Mouse (Mus musculus) cerebellum, adult 9-11 months (tissue): ENCODE results near the gene Bbs9.
"Not testable (repeated sequence)": the region's sequence is repeated elsewhere in the genome, so short reads cannot be mapped to it uniquely, and the experiment has no call there.

Experiments used
- DNase-seq: peaks from one replicate; pipeline ENCODE4 v3.0.0; 2022

Bbs9 gene

GRCm38 (mm10) chr9:22702065-22702611 lies 226.6 kb downstream of the Bbs9 start:
- no peak for DNase-seq

DNA sequence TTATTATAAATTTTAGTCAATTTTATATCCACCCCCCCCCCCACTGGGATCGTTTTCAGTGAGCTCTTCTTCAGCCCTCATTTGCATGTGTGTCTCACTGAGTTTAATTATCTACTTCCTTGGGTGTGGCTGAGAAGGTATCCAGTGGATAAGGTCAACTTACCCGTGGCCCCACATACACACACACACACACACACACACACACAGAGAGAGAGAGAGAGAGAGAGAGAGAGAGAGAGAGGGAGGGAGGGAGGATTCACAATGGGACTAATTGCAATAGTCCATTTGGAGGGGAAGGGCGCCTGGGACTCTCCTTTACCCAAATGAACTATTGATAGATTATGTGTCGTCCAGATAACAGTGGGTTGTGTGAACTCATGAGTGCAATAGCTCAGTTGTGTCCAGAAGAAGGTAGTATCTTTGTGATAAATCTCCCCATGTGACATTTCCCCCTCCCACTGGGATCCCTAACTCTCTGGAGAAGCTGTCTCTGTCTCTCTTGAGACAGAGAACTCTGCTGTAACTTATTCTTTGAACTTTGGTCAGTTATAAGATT lies 227.4 kb downstream of the Bbs9 start:
- DNase-seq = no peak

GRCm38 (mm10) chr9:22703541-22703940 lies 228.0 kb downstream of the Bbs9 start:
- DNase-seq = no peak

GRCm38 (mm10) chr9:22707166-22707913 lies 231.8 kb downstream of the Bbs9 start:
- DNase-seq = no peak

GRCm38 (mm10) chr9:22708970-22709726 lies 233.6 kb downstream of the Bbs9 start:
- peak; percentile 52 for DNase-seq

DNA sequence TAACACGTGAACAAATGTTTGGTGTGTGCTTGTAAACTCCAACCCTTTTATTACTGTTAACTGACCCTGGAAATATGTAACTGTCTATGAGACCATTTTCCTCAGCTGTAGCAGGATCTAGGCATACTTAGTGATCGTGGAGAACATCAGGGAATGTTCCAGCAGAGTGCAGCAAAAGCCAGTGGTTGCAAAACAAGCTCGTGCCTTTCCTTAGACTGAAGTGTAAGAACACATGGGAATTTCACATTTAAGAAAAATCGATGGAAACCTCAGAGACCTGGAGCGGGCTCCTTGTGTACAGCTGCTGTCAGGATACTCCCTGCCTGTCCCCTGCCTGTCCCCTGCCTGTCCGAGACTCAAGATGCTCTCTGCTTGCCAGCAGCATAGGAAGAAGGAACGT lies 234.5 kb downstream of the Bbs9 start:
- no peak for DNase-seq

- no peak for DNase-seq
These were observed 235.8 kb downstream of the Bbs9 start for GRCm38 (mm10) chr9:22711339-22711738.

- DNase-seq = no peak
These were observed 237.2 kb downstream of the Bbs9 start for GRCm38 (mm10) chr9:22712743-22713142.

DNA sequence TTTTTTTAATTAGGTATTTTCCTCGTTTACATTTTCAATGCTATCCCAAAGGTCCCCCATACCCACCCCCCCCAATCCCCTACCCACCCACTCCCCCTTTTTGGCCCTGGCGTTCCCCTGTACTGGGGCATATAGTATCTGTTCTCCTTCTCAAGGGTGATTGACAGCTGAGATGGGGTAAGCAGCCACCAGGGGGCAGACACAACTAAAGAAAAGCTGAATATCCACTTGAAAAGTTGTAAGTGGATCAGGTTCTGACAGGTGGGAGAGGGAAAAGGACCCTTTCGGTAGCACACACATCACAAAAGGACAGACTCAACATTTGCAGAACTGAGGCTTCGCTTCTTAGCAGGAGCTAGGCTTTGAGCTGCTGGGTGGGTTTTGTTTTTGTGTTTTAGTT lies 237.8 kb downstream of the Bbs9 start:
- not testable (repeated sequence) for DNase-seq

DNA sequence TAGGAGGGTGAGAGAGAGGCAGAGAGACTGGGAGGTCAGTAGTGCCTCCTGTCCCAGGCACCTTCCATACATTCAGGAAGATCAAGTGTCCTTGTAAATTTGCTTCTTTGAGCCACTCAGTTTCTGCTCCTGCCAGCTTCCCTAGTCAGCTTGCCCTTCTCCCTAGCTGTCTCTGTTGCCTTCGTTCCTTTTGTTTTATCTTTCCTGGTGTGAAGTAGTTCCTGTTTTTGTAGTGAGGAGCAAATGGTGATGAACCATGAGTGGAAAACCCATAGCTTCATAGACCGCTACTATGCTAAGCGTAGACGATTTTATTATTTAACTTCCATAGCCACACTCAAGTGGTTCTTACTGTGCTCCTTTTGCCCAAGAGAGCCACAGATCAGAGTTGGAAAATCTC lies 242.1 kb downstream of the Bbs9 start:
- no peak for DNase-seq

GRCm38 (mm10) chr9:22718174-22718823 lies 242.8 kb downstream of the Bbs9 start:
- DNase-seq = no peak

- DNase-seq = no peak
These were observed 257.1 kb downstream of the Bbs9 start for GRCm38 (mm10) chr9:22732646-22733045.

- no peak for DNase-seq
These were observed 259.4 kb downstream of the Bbs9 start for GRCm38 (mm10) chr9:22734954-22735353.

DNA sequence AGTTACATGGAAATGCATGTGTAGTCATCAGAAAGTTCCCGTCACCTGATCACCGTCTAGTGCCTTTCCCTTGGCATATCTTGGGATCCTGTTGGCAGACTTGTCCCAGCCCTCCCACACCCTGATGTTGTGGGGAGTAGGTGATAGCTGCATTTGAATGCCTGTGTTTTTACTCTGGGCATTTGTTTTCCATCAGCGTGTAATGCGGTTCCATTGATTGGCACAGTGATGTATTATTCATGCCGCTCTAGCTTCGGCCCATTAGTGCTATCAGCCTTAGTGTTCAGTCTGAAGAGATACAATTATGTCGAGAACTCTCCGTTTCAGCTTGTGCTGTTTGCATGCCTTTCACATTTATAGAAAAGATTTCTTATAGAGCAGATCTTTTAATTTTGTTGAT lies 259.9 kb downstream of the Bbs9 start:
- no peak for DNase-seq

DNA sequence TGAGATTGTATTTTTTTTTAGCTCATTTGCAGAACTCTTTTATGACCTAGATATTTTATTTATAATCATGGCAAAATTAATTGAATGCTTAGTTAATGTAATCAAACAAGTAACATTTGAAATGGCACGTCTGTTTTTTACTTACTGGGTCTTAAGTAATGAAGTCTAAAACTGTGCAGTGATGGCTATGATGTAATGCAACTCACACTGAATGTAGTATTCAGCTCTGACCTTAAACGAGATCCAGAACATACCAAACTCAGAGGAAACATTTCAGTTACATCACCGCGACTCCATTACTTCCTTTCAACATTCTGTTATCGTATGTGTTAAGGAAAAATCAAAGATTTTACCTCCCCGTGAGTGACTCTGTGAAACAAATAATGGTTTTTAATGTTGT lies 262.4 kb downstream of the Bbs9 start:
- DNase-seq = no peak

DNA sequence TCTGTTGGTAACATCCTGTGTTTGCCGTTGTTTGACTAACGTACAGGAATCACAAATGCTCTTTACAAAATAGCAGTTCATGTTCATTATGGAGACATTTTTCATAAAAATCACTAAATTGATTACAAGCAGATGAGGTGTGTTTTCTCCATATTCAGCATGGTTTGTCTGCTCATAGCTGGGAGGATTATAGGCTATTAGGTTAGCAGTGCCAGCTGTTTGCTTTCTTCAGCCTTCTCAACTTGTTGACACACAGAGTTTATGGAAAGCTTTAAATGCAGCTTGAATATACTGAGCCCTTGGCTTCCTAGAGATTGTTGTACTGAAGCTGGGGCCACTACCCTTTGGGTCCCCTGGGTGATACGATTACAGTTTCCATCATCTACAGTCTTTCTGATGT lies 263.3 kb downstream of the Bbs9 start:
- no peak for DNase-seq

DNA sequence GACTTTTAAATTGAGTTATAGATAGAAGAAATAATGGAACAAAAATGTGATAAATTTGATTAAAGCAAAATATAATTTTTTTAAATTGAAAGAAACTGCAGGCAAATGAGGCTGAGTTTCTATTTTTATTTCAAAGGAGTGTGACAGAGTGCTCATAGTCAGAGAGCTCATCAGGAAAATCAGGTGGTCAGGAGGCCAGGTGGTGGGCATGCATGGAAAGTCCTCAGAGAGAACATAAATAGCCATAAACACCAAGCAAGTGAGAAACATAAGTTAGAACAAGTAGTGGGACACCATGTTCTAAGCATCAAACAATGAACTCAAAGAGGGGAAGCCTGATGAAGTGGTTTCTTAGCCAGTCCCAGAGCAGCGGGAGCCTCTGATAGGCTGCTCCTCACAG lies 266.5 kb downstream of the Bbs9 start:
- no peak for DNase-seq

- no peak for DNase-seq
These were observed 273.1 kb downstream of the Bbs9 start for GRCm38 (mm10) chr9:22748617-22749016.

DNA sequence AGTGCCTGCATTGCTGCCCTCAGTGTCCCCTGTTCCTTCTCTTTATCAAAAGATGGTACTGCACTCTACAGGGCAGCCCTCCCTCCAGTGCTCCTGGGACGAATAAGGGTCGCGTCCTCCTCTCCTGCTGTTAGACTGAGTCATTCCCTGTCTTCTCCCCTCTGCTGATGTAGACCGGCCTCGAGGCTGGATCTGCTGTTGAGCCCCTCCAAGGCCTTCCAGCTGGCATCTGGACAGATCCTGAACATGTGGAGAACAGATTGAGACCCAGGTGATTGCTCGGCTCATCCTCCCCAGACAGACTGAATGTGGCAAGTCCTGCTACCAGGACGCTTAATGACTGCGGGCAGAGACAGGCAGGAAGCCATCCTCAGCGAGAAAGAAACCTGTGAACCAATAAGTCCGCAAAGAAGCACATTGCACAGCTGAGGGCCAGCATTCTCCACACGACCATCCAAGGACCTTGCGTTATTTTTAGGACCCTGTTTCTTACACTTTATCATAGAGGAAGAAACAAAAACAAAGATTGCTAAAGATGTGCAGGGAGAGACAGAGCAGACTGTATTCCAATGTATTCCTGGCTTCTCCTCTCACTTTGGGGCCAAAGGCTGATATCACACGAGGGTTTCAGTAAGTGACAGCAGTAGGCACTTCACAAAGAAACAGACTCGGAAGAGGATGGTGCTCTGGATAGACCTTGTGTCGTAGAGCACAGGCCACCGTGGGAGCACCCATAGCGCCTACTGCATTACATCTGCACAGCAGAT lies 275.4 kb downstream of the Bbs9 start:
- no peak for DNase-seq

DNA sequence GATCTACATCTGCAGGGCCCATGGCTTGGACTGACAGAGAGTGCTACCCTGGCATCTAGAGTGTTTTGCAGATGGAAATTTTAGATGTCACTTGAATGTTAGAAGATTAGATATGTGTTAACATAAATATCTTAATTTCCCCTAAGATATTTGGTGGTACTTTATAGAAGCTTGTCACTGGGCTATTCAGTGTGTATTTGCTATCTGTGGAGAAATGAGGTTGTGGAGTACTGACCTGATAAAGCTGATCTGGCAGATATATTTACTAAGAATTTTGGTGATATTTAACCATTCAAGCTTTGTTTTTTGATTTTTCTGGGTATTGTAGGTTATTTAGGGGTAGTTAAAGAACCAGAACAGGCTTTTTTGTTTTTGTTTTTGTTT lies 276.0 kb downstream of the Bbs9 start:
- DNase-seq = no peak

GRCm38 (mm10) chr9:22754081-22754672 lies 278.7 kb downstream of the Bbs9 start:
- no peak for DNase-seq

- DNase-seq = no peak
These were observed 283.0 kb downstream of the Bbs9 start for GRCm38 (mm10) chr9:22758487-22758886.
